Mouse (Mus musculus) CH12.LX (cell line): ENCODE results near the gene Ptprr.

Source experiments
- CTCF ChIP-seq, 2 experiments: IDR thresholded peaks in 1 of 2; conservative IDR thresholded peaks in 1 of 2; 2 replicates each; pipeline ENCODE4 v1.5.1; 2011 to 2012; ENCODE audit warnings: low read depth in 2 of 2, low read length in 2 of 2, improper control_type of control experiment in 1 of 2, inconsistent platforms in 1 of 2, mild to moderate bottlenecking in 1 of 2, moderate library complexity in 1 of 2
- EP300 ChIP-seq: IDR thresholded peaks from 2 replicates; pipeline ENCODE4 v1.6.1; 2011; ENCODE audit warnings: low read length, improper control_type of control experiment
- HCFC1 ChIP-seq: IDR thresholded peaks from 2 replicates; pipeline ENCODE4 v1.6.1; 2012; ENCODE audit warnings: low read depth, mild to moderate bottlenecking, inconsistent platforms, low read length, improper control_type of control experiment
- JUN ChIP-seq: IDR thresholded peaks from 2 replicates; pipeline ENCODE4 v1.6.1; 2011; ENCODE audit warnings: low read depth, mild to moderate bottlenecking, low read length, improper control_type of control experiment, moderate library complexity; ENCODE audit not compliant: insufficient read depth
- MAX ChIP-seq: IDR thresholded peaks from 2 replicates; pipeline ENCODE4 v1.6.1; 2011; ENCODE audit warnings: low read length, improper control_type of control experiment
- TCF12 ChIP-seq: IDR thresholded peaks from 2 replicates; pipeline ENCODE4 v1.6.1; 2014; ENCODE audit warnings: low read depth, mild to moderate bottlenecking, inconsistent platforms, low read length, improper control_type of control experiment

- TF ChIP-seq EP300 (no peak), HCFC1 (no peak), CTCF (conservative IDR thresholded peaks at IDR 0.05 in 1 of 2, IDR thresholded peaks at IDR 0.05 in 1 of 2; ENCODE audit: low read depth in 2 of 2, low read length in 2 of 2) (no peak), TCF12 (no peak), MAX (no peak), JUN (no peak)
Observed at GRCm38 (mm10) chr10:116096466-116096865, 78.5 kb downstream of the Ptprr start.
